Mouse (Mus musculus) embryonic facial prominence, embryonic 14.5 days (tissue): Measurements from ENCODE around the gene Bst2. TPM values are rescaled to one million over a fixed set of nuclear protein-coding genes. Genes with fewer than 3 reads are reported as not detected.

ENCODE experiments used
- ATAC-seq: fragments of 200-750 bp; cut with Nextera tagmentation; 2 replicates; pipeline ENCODE4 v1.8.0; 2017; ENCODE audit warnings: low read depth, moderate number of reproducible peaks, moderate TSS enrichment
- DNase-seq: peaks from one replicate; pipeline ENCODE4 v3.0.0-alpha.2; 2015; ENCODE audit warnings: low spot score
- H3K27ac ChIP-seq: fragments of 300-500 bp; sonication (generic); replicated peaks from 2 replicates; pipeline ENCODE4 v1.5.1; 2014; ENCODE audit warnings: low read depth, mild to moderate bottlenecking, low read length, moderate library complexity
- H3K27me3 ChIP-seq: fragments of 300-500 bp; sonication (generic); replicated peaks from 2 replicates; pipeline ENCODE4 v1.6.1; 2014; ENCODE audit warnings: low read length; ENCODE audit not compliant: control insufficient read depth, insufficient read depth
- H3K36me3 ChIP-seq: fragments of 300-500 bp; sonication (generic); 2 replicates; pipeline ENCODE4 v1.6.1; 2014; ENCODE audit warnings: low read length, mixed read lengths; ENCODE audit not compliant: control insufficient read depth, insufficient read depth
- H3K4me1 ChIP-seq: fragments of 300-500 bp; sonication (generic); 2 replicates; pipeline ENCODE4 v1.6.1; 2014; ENCODE audit warnings: antibody characterized with exemption, low read length; ENCODE audit not compliant: control insufficient read depth, insufficient read depth
- H3K4me2 ChIP-seq: fragments of 300-500 bp; sonication (generic); 2 replicates; pipeline ENCODE4 v1.6.1; 2014; ENCODE audit warnings: low read depth, mild to moderate bottlenecking, low read length, moderate library complexity, mixed read lengths
- H3K4me3 ChIP-seq: fragments of 300-500 bp; sonication (generic); 2 replicates; pipeline ENCODE4 v1.5.1; 2014; ENCODE audit warnings: low read depth, mild to moderate bottlenecking, low read length
- H3K9ac ChIP-seq: fragments of 300-500 bp; sonication (generic); 2 replicates; pipeline ENCODE4 v1.6.1; 2014; ENCODE audit warnings: low read depth, mild to moderate bottlenecking, low read length, moderate library complexity, mixed read lengths
- H3K9me3 ChIP-seq: fragments of 300-500 bp; sonication (generic); 2 replicates; pipeline ENCODE4 v1.6.1; 2016; ENCODE audit warnings: low read length; ENCODE audit not compliant: control insufficient read depth
- WGBS: fragments of 180-500 bp; shearing (Covaris S2); extraction: QIAGEN DNeasy Blood & Tissue Kit; methylation state at CpG from one replicate; pipeline ENCODE4 v1.1.7; 2014; 5-methylcytosine and 5-hydroxymethylcytosine counted together
- polyA plus RNA-seq: library from polyadenylated mRNA; unstranded; fragments of >200 nt; fragmentation: Nextera tagmentation; extraction: Ambion mirVana; gene quantifications from 2 replicates; pipeline ENCODE4 v1.2.1, GENCODE M21; 2014

Bst2 gene
- polyA plus RNA-seq, 1 experiment from 2014 or later = 16.2 TPM

DNA sequence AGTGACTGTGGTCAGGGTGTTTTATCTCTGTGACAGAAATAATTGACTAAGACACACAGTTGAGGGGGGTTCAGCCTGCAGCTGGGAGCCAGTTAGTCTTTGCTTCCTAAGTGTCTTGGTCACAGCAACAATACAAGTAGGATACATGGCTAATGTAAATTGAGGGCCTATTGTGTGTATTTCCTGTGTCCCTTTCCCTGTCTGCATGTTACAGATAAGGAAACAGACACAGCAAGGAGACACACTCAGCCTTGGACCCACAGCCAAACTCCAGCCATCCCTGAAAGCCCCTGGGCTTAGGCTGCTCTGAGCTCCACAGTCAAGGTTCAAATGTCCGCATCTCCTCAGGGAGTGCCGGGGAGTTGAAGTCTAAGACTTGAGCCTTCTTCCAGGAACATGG lies 17.4 kb upstream of the Bst2 start:
- Histone ChIP-seq H3K27ac (no peak overlapping the region), H3K4me3 (no peak overlapping the region), H3K9me3 (no peaks in the 10 kb centered on the region), H3K36me3 (no peaks in the 10 kb centered on the region), H3K27me3 (peaks cover 38% of the 10 kb centered on the region), H3K9ac (no peak overlapping the region), H3K4me2 (no peak overlapping the region), H3K4me1 (no peaks in the 10 kb centered on the region)
- DNase-seq (no peak), ATAC-seq (no peak)
- 85% methylated on average over 2 of the region's 2 CpGs for WGBS

- H3K27me3 ChIP-seq = peaks cover 32% of the 10 kb centered on the region
- H3K9me3 ChIP-seq = no peaks in the 10 kb centered on the region
- no peaks in the 10 kb centered on the region for H3K4me1 ChIP-seq
- H3K4me2 ChIP-seq = no peak overlapping the region
- WGBS = 56% methylated on average over 6 of the region's 6 CpGs
- H3K4me3 ChIP-seq = no peak overlapping the region
- no peak for DNase-seq
- no peak overlapping the region for H3K9ac ChIP-seq
- H3K36me3 ChIP-seq = no peaks in the 10 kb centered on the region
- no peak for ATAC-seq
- no peak overlapping the region for H3K27ac ChIP-seq
Measured at GRCm38 (mm10) chr8:71554001-71554400, 16.7 kb upstream of the Bst2 start.

GRCm38 (mm10) chr8:71552770-71553169 lies 15.5 kb upstream of the Bst2 start:
- H3K27ac ChIP-seq = no peak overlapping the region
- no peaks in the 10 kb centered on the region for H3K4me1 ChIP-seq
- ATAC-seq = no peak
- no peak overlapping the region for H3K9ac ChIP-seq
- 37% methylated on average over 6 of the region's 6 CpGs for WGBS
- H3K36me3 ChIP-seq = peaks cover 11% of the 10 kb centered on the region
- no peak overlapping the region for H3K4me2 ChIP-seq
- H3K4me3 ChIP-seq = no peak overlapping the region
- H3K9me3 ChIP-seq = no peaks in the 10 kb centered on the region
- DNase-seq = no peak
- peaks cover 20% of the 10 kb centered on the region for H3K27me3 ChIP-seq

DNA sequence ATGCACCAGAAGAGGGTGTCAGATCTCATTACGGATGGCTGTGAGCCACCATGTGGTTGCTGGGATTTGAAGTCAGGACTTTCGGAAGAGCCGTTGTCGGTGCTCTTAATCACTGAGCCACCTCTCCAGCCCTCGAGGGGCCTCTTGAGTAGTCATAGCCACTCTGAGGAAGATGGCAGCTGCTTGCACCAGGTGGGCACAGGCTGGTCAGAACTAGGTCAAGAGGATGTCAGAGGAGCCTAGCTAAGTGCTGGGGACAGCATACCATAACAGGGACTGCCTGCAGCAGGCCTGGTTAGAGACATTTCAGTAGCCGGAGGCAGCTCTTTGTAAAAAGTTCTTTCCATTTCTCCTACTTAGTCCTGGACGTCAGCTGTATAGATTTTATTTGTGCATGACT lies 13.5 kb upstream of the Bst2 start:
- H3K4me3 ChIP-seq = no peak overlapping the region
- H3K9me3 ChIP-seq = no peaks in the 10 kb centered on the region
- no peak overlapping the region for H3K4me2 ChIP-seq
- WGBS = 69% methylated on average over 7 of the region's 7 CpGs
- DNase-seq (no peak), ATAC-seq (no peak)
- no peak overlapping the region for H3K27ac ChIP-seq
- H3K36me3 ChIP-seq = peaks cover 28% of the 10 kb centered on the region
- H3K27me3 ChIP-seq = 0 out of 2 replicates have a peak, but pooled peaks cover 4% of the 10 kb centered on the region
- no peak overlapping the region for H3K9ac ChIP-seq
- no peaks in the 10 kb centered on the region for H3K4me1 ChIP-seq

DNA sequence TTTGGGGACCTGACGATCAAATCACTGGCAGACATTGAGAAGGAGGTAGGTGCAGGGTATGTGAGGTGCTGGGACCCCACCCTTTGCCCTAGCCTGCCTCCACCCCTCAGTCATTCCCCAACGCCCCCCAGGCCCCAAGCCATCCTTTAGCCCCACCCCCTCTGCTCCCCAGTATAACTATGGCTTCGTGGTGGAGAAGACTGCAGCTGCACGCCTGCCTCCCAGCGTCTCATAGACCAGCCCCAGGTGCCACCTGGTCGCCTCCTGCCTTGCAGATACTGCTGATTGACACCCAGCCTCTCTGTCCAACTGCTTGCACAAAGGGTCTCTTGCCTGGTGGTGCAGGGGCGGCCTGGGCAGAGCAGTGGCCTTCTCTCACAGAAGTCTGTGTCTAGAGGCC lies 10.3 kb upstream of the Bst2 start:
- H3K36me3 ChIP-seq = peaks cover 36% of the 10 kb centered on the region
- H3K27ac ChIP-seq = no peak overlapping the region
- 90% methylated on average over 7 of the region's 7 CpGs for WGBS
- ATAC-seq (no peak), DNase-seq (no peak)
- no peak overlapping the region for H3K4me3 ChIP-seq
- H3K9ac ChIP-seq = no peak overlapping the region
- no peaks in the 10 kb centered on the region for H3K27me3 ChIP-seq
- H3K4me2 ChIP-seq = no peak overlapping the region
- no peaks in the 10 kb centered on the region for H3K9me3 ChIP-seq
- H3K4me1 ChIP-seq = peaks cover 7% of the 10 kb centered on the region

- 86% methylated on average over 10 of the region's 11 CpGs for WGBS
- H3K27ac ChIP-seq = no peak overlapping the region
Measured at GRCm38 (mm10) chr8:71545053-71545452, 7.8 kb upstream of the Bst2 start.

GRCm38 (mm10) chr8:71543755-71544154 lies 6.5 kb upstream of the Bst2 start:
- Histone ChIP-seq H3K36me3 (peaks cover 34% of the 10 kb centered on the region), H3K27ac (no peak overlapping the region), H3K4me3 (peak overlapping the region; percentile 93), H3K4me1 (peaks cover 7% of the 10 kb centered on the region), H3K27me3 (no peaks in the 10 kb centered on the region), H3K9ac (peak overlapping the region; percentile 82; the same call in 1 of the 2 replicates), H3K9me3 (no peaks in the 10 kb centered on the region), H3K4me2 (peak overlapping the region; percentile 82)
- ATAC-seq = no peak
- DNase-seq = no peak
- 84% methylated on average over 9 of the region's 9 CpGs for WGBS

More at GRCm38 (mm10) chr8:71545053-71545452, 7.8 kb upstream of the Bst2 start:
- H3K4me3 ChIP-seq = no peak overlapping the region
- peaks cover 36% of the 10 kb centered on the region for H3K36me3 ChIP-seq
- peaks cover 7% of the 10 kb centered on the region for H3K4me1 ChIP-seq
- ATAC-seq (no peak), DNase-seq (no peak)
- no peak overlapping the region for H3K4me2 ChIP-seq
- no peak overlapping the region for H3K9ac ChIP-seq
- no peaks in the 10 kb centered on the region for H3K9me3 ChIP-seq
- H3K27me3 ChIP-seq = no peaks in the 10 kb centered on the region

GRCm38 (mm10) chr8:71542632-71543343 lies 5.5 kb upstream of the Bst2 start, which contains the start of gene Mvb12a:
Gene Mvb12a (plus strand): TSS chr8:71542922.
- H3K9ac ChIP-seq = peak within 1 kb of the TSS; percentile 82
- H3K4me1 ChIP-seq = peaks cover 10% of the 10 kb centered on the region
- peaks cover 25% of the 10 kb centered on the region for H3K36me3 ChIP-seq
- no peaks in the 10 kb centered on the region for H3K27me3 ChIP-seq
- no peaks in the 10 kb centered on the region for H3K9me3 ChIP-seq
- peak; percentile 100 for DNase-seq
- 0% methylated on average over 21 of the region's 55 CpGs for WGBS
- no peak within 1 kb of the TSS; the same call in 1 of the 2 replicates for H3K27ac ChIP-seq
- peak within 1 kb of the TSS; percentile 82 for H3K4me2 ChIP-seq
- peak within 1 kb of the TSS; percentile 93 for H3K4me3 ChIP-seq
- peak; percentile 97 for ATAC-seq

- ATAC-seq = no peak
- no peak for DNase-seq
- WGBS = 60% methylated on average over 5 of the region's 5 CpGs
- Histone ChIP-seq H3K27ac (no peak overlapping the region), H3K9ac (no peak overlapping the region), H3K4me2 (no peak overlapping the region), H3K4me1 (peaks cover 8% of the 10 kb centered on the region; the same call in 1 of the 2 replicates), H3K4me3 (no peak overlapping the region), H3K27me3 (no peaks in the 10 kb centered on the region), H3K36me3 (no peaks in the 10 kb centered on the region), H3K9me3 (no peaks in the 10 kb centered on the region)
Measured at GRCm38 (mm10) chr8:71535663-71536062, 1.6 kb downstream of the Bst2 start.
